Mouse (Mus musculus) liver, postnatal 0 days (tissue): ENCODE results near the gene Klhl29. TPM values are rescaled to one million over a fixed set of nuclear protein-coding genes. Genes with fewer than 3 reads are reported as not detected.

Experiments used
- ATAC-seq: fragments of 200-750 bp; cut with Nextera tagmentation; 2 replicates; pipeline ENCODE4 v1.8.0; 2017; ENCODE audit warnings: mild to moderate bottlenecking, moderate library complexity
- DNase-seq: peaks from one replicate; pipeline ENCODE4 v3.0.0-alpha.2; 2016
- H3K27ac ChIP-seq: fragments of 300-500 bp; sonication (generic); 2 replicates; pipeline ENCODE4 v1.5.1; 2014; ENCODE audit warnings: antibody characterized with exemption, moderate library complexity, mild to moderate bottlenecking, low read depth
- H3K27me3 ChIP-seq: fragments of 300-500 bp; sonication (generic); 2 replicates; pipeline ENCODE4 v1.6.1; 2014; ENCODE audit warnings: low read length, control low read depth, mixed read lengths; ENCODE audit not compliant: insufficient read depth
- H3K36me3 ChIP-seq: fragments of 300-500 bp; sonication (generic); replicated peaks from 2 replicates; pipeline ENCODE4 v1.6.1; 2014; ENCODE audit warnings: mild to moderate bottlenecking, control low read depth, low read length, moderate library complexity, mixed read lengths; ENCODE audit not compliant: insufficient read depth
- H3K4me1 ChIP-seq: fragments of 300-500 bp; sonication (generic); 2 replicates; pipeline ENCODE4 v1.6.1; 2014; ENCODE audit warnings: antibody characterized with exemption, mild to moderate bottlenecking, control low read depth; ENCODE audit not compliant: insufficient read depth
- H3K4me2 ChIP-seq: fragments of 300-500 bp; sonication (generic); 2 replicates; pipeline ENCODE4 v1.6.1; 2014; ENCODE audit warnings: low read depth, mild to moderate bottlenecking, low read length, moderate library complexity, mixed read lengths
- H3K4me3 ChIP-seq: fragments of 300-500 bp; sonication (generic); 2 replicates; pipeline ENCODE4 v1.5.1; 2014; ENCODE audit warnings: low read depth, low read length
- H3K9ac ChIP-seq: fragments of 300-500 bp; sonication (generic); replicated peaks from 2 replicates; pipeline ENCODE4 v1.6.1; 2014; ENCODE audit warnings: mild to moderate bottlenecking, moderate library complexity
- H3K9me3 ChIP-seq: fragments of 300-500 bp; sonication (generic); 2 replicates; pipeline ENCODE4 v1.6.1; 2016; ENCODE audit warnings: mild to moderate bottlenecking, control low read depth, low read length, mixed read lengths
- CTCF ChIP-seq: sonication (generic); IDR thresholded peaks from 2 replicates; pipeline ENCODE4 v1.5.1; 2016; ENCODE audit warnings: antibody characterized with exemption, low read depth
- EP300 ChIP-seq: IDR thresholded peaks from 2 replicates; pipeline ENCODE4 v1.6.1; 2016; ENCODE audit warnings: antibody characterized with exemption, low read depth, mild to moderate bottlenecking
- WGBS: fragments of 180-500 bp; shearing (Covaris S2); extraction: QIAGEN DNeasy Blood & Tissue Kit; methylation state at CpG from one replicate; pipeline ENCODE4 v1.1.7; 2014; ENCODE audit not compliant: insufficient replicate concordance; 5-methylcytosine and 5-hydroxymethylcytosine counted together
- polyA plus RNA-seq: library from polyadenylated mRNA; unstranded; fragments of >200 nt; fragmentation: Nextera tagmentation; extraction: Ambion mirVana; gene quantifications from 2 replicates; pipeline ENCODE4 v1.2.1, GENCODE M21; 2015

The Klhl29 gene
- polyA plus RNA-seq, 1 experiment from 2014 or later, result 0.05 TPM

GRCm38 (mm10) chr12:5266773-5267172 lies 108.7 kb downstream of the Klhl29 start:
- WGBS, result 37% methylated on average over 4 of the region's 4 CpGs
- ATAC-seq (no peak), DNase-seq (no peak)
- Histone ChIP-seq H3K9ac (no peak overlapping the region), H3K4me1 (peaks cover 3% of the 10 kb centered on the region; the same call in 1 of the 2 replicates), H3K36me3 (no peaks in the 10 kb centered on the region), H3K9me3 (no peaks in the 10 kb centered on the region), H3K4me2 (no peak overlapping the region), H3K4me3 (no peak overlapping the region), H3K27me3 (no peaks in the 10 kb centered on the region), H3K27ac (no peak overlapping the region)
- no peak for TF ChIP-seq CTCF
- no peak for TF ChIP-seq EP300

- Histone ChIP-seq H3K9me3 (no peaks in the 10 kb centered on the region), H3K4me3 (no peak overlapping the region), H3K27ac (no peak overlapping the region), H3K27me3 (no peaks in the 10 kb centered on the region), H3K4me2 (no peak overlapping the region), H3K36me3 (no peaks in the 10 kb centered on the region), H3K9ac (no peak overlapping the region), H3K4me1 (no peaks in the 10 kb centered on the region; the same call in 1 of the 2 replicates)
- DNase-seq (no peak), ATAC-seq (no peak)
- no peak for TF ChIP-seq CTCF
- TF ChIP-seq EP300, result no peak
- 69% methylated on average over 3 of the region's 4 CpGs for WGBS
Observed at GRCm38 (mm10) chr12:5261476-5261875, 114.0 kb downstream of the Klhl29 start.

- Histone ChIP-seq H3K4me3 (no peak overlapping the region), H3K4me2 (no peak overlapping the region), H3K9ac (no peak overlapping the region), H3K36me3 (no peaks in the 10 kb centered on the region), H3K9me3 (no peaks in the 10 kb centered on the region), H3K27ac (no peak overlapping the region), H3K4me1 (no peaks in the 10 kb centered on the region), H3K27me3 (no peaks in the 10 kb centered on the region)
- DNase-seq, result no peak
- TF ChIP-seq EP300 (no peak), CTCF (no peak)
- WGBS, result 62% methylated on average over 3 of the region's 3 CpGs
- no peak for ATAC-seq
Observed at GRCm38 (mm10) chr12:5258779-5259178, 116.7 kb downstream of the Klhl29 start.

GRCm38 (mm10) chr12:5257174-5257573 lies 118.3 kb downstream of the Klhl29 start:
- Histone ChIP-seq H3K27ac (no peak overlapping the region), H3K9me3 (no peaks in the 10 kb centered on the region), H3K27me3 (no peaks in the 10 kb centered on the region), H3K4me1 (no peaks in the 10 kb centered on the region), H3K36me3 (no peaks in the 10 kb centered on the region), H3K4me2 (no peak overlapping the region), H3K9ac (no peak overlapping the region), H3K4me3 (no peak overlapping the region)
- ATAC-seq (no peak), DNase-seq (no peak)
- TF ChIP-seq CTCF (no peak), EP300 (no peak)
- 66% methylated on average over 4 of the region's 4 CpGs for WGBS

GRCm38 (mm10) chr12:5255079-5255478 lies 120.4 kb downstream of the Klhl29 start:
- no peak overlapping the region for H3K27ac ChIP-seq
- H3K4me3 ChIP-seq, result no peak overlapping the region
- no peak overlapping the region for H3K9ac ChIP-seq
- 62% methylated on average over 9 of the region's 9 CpGs for WGBS
- H3K4me2 ChIP-seq, result no peak overlapping the region
- H3K9me3 ChIP-seq, result no peaks in the 10 kb centered on the region
- DNase-seq (no peak), ATAC-seq (no peak)
- no peak for TF ChIP-seq EP300
- no peak for TF ChIP-seq CTCF
- no peaks in the 10 kb centered on the region for H3K27me3 ChIP-seq
- H3K4me1 ChIP-seq, result no peaks in the 10 kb centered on the region
- H3K36me3 ChIP-seq, result no peaks in the 10 kb centered on the region

GRCm38 (mm10) chr12:5254246-5254982 lies 121.1 kb downstream of the Klhl29 start:
- Histone ChIP-seq H3K4me1 (no peaks in the 10 kb centered on the region), H3K36me3 (no peaks in the 10 kb centered on the region), H3K4me2 (no peak overlapping the region), H3K27ac (no peak overlapping the region), H3K9me3 (no peaks in the 10 kb centered on the region), H3K4me3 (no peak overlapping the region), H3K27me3 (no peaks in the 10 kb centered on the region), H3K9ac (no peak overlapping the region)
- no peak for ATAC-seq
- TF ChIP-seq EP300, result no peak
- no peak for TF ChIP-seq CTCF
- WGBS, result 69% methylated on average over 4 of the region's 4 CpGs
- no peak for DNase-seq
